Mouse (Mus musculus) cerebellum, adult 11-12 months (tissue): Measurements from ENCODE around the gene Gm20388.

Experiments
- DNase-seq: peaks from one replicate; pipeline ENCODE4 v3.0.0; 2022

The Gm20388 gene

DNA sequence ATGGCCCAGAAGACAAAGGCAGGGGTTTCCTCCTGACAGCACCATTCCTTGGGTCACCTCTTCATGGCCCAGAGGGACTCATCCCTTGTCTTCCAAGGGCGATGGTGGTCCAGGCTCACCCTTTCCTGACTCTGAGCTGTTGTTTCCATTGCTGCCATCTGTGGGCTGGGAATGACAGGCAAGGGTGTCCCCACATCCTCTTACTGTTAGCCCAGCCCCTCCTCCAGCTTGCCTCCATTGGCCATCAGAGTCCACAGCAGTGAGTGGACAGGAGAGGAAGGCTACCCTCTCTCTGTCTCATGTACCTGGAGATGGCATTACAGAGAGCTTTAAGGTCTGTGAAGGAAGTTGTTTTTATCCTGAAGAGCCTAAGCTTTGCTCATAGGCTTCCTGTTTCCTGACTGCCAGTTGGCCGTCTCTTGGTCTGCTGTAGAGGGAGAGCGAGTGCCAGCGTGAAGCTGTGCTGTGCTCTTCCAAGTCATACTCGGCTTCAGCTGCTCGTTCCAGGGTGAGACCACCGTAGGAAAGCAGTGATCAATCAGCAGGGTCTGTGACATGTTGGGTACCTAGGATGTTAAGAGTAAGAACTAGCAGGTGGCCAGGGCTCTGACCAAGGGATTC lies 4391.4 kb downstream of the Gm20388 start:
- DNase-seq = no peak

DNA sequence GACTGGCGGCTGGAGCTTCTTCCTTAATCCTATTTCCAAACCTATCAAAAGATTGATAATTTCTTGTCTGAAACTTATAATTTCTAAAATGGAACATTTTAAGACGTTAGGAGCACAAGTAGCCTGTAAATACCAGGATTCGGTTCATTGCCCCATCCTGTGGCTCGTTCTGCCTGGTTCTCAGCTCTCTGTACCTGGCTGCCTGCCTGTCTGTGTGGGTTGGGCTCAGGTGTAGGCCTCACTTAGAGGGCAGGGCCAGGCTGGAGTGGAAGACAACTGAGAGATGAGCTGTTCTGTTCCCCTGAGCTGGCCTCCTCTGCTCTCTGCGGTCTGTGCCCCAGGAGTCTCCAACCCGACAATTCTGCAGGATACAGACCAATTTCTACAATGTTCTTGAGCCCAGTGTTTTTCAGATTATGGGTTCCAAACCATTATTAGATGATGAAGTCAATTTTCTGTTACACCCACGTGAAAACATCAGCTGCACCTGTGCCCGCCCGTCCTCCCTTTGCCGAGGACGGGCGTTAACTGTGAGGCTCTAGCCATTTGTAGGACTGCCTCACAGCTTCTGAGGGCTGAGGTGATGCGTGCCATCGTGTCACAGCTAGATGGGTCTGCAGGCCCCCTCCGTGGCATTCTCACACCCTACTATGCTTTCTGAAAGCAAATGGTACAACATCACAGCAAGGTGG lies 4392.7 kb downstream of the Gm20388 start:
- DNase-seq = no peak

DNA sequence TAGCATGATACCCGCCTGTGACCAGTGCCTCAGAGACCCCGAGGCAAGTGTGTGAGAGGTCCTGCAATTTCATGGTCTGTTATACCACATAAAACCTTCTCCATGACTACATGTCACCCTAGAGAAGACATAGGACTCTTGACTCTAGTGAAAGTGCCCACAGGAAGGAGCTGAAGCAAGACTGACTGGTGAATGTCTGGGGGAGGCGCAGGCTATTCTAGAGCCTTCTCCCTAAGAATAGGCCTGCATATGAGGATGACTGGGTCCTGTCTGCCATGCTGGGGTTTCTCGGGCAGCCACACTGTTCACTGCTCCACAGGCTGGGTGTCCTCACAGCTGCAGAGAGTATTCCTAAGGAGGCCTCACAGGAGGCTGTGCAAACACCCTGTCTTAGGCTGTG lies 4393.5 kb downstream of the Gm20388 start:
- no peak for DNase-seq

DNA sequence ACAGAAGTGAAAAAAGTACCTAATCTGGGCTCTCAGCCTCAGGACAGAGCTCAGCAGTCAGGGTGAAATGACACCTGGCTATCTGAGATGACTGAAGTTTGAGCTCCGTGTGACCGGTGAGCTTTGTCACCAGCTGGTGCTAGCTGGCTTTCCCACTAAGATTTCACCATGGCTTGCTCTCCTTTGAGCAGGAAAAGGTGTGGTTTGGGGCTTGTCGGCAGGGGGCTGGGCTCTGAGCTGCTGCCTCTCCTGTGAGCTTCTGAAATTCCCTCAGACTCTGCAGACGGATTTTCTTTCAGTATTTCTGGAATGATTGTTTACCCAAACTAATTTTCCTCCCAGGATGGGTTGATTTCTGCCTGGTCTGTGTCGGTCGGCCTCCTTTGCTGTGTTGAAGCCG lies 4395.9 kb downstream of the Gm20388 start:
- DNase-seq = no peak

DNA sequence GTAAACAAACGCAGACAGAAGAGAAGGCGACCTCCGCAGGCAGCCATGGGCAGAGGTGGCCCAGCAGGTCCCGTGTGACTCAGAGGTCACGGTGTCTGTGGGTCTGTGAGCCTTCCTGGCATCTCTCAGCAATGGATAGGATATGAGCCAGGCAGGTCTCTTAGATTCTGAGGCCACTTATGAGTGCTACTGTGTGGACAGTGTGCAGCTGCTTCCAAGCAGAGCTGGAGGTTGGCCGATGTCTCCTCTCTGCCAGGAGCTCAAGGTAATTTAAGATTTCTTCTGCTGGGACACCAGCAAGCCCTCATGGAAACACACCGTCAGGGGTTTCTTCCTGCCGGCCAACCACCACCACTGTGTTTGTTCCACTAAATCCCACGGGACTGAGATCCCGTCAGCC lies 4397.1 kb downstream of the Gm20388 start:
- DNase-seq = no peak

DNA sequence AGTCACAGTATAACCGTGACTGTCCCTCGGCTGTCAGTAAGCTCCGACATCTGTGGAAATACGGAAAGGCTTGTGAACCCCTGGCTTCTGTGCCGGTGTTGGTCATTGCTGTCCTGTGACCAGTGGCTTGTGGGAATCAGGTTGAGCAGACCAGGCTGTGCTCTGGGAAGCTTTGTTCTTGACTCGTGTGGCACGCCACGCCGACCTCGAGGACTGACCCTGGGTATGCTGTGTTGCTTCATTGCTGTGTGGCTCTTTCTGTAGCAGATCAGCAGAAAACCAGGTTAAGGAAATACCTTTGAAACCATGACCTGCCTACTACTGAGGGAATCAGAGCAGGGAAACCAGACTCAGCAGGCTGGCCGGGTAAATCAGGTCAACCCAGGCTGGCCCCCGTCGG lies 4399.9 kb downstream of the Gm20388 start:
- DNase-seq = no peak

DNA sequence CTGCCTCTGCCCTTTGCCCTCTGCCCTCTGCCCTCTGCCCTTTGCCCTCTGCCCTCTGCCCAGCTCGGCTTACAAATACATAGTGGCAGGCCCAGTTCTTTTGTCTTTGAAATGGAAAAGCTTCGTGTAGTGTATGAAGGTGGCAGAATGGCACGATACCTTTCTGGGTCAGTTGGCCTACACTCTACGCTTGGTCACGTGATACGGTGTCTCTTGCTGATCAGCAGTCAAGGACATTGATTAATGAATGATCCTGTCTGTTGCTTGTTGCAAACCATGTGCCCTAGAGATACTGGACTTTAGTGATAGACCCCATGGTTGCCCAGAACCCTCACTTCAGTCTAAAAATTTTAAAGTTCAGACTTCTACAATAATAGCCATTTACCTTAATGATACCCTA lies 4400.5 kb downstream of the Gm20388 start:
- DNase-seq = no peak

DNA sequence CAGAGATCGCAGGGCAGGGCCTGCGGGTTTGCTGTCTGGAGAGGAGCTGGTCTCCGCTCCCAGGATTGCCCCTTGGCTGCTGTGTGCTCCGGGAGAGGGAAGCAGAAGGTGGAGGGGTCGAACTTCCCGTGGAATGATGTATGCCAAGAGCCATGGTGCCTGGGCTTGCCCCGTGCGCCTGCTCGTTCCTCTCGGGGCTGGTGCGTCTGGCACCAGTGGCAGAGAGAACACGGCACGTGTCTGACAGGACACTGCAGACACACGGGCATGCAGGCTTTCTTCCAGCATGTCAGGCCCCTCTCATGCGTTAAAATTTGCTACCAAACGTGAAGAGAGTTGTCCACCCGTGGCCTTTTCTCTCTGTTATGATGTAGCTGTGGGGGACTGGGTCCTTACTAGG lies 4401.1 kb downstream of the Gm20388 start:
- DNase-seq = no peak

DNA sequence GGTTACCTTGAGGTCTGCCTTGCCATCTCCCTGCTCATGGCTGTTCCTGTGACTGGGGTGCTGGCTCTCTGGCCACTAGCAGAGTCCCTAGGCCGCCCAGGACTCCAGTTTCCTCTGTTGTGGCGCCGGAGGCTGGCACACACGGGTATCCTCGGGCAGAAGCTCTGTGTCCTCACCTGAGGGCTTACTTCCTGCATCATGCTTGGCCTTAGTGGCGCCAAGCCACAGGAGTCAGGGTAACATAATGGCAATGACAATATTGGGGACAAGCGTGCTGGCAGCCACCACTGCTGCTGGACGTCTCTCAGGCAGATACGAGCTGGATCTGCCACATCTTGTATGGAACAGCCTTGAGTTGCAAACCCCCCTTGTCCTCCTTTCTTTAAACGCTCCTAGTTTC lies 4401.6 kb downstream of the Gm20388 start:
- peak; percentile 65 for DNase-seq

DNA sequence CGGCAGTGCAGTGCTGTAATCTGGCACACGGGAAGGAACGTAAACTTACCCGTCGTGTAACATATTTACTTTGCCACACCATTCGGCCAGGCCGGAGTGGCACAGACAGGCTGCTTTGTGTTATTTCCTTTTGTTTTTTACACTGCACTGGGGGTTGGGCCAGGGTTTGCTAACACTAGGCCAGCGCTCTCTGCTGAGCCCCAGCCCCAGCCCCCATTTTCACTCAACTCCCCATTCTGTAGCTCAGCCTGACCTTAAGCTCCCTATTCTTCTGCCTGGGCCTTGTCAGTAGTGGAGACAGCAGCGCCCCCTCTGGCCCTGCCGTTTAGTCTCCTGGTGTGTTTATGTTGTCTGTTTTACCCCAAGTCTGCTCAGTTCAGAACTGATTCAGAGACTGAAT lies 4404.2 kb downstream of the Gm20388 start:
- DNase-seq = no peak

DNA sequence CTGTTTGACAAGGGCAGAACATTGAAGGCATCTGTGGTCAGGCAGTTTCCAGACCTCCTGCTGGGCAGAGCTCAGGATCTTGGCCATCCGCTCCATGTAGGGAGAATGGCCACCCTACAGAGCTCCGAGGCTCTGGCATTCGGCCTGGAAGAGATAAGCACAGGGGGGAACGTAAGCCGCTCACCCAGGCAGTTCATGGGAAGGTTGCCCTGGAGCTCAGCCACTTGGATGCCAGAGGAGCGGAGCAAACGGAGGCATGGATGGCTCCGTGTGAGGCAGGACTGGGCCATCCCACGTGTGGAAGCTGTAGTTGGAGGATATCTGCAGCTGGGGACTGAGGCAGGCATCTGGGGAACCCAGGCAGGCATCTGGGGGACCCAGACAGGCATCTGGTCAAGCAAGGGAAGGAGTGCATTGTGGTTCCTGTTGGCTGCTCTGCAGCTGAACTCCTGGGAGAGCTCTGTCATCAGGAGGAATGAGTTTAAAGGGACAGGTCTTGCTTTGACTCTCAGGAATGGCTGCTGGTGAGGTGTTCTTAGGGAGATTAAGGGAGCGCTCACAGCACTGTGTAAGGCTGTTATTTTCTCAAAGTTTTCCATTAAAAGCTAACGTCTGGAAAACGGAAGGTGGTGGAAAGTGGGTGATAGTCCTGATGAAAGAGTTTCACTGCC lies 4406.0 kb downstream of the Gm20388 start:
- peak; percentile 94 for DNase-seq

DNA sequence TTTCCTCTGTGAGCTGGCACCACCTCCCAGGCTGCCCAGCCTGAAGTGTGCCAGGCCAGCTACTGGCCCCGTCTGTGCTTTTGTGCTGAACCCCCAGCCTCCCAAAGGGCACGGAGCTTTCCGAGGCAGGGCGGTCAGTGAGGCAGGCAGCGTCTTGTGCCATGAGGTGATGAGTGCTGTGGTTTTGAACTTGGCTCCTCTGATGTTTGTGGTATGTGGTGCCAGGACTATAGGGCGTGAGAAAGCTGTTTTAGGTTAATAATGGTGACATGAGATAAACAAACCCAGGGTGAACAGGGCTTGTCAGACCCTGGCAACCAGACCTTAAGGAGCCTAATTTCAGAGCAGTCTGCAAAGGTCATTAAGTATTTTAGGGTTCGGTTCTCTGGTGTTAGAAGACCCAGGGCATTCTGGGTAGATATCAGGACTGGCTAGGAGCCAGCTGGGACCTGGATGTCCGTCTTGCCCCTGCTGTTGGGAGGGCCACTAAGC lies 4406.6 kb downstream of the Gm20388 start:
- peak; percentile 59 for DNase-seq

DNA sequence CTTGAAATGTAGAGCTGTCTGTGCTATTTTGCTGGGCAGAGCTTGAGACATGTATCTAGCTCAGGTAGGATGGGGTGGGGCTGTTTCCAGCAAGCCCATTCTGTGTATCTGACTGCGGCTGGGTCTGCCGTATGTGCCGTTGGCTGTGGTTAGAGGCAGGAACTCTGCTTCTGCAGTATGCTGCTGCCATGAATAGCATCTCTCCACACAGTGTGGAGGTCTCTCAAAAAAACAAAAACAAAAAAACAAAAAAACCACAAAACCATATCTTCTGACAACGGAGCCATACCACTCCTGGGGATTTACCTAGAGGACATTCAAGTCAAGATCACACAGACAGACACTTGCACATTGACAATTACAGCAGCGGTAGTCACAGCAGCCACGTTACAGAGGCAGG lies 4407.2 kb downstream of the Gm20388 start:
- DNase-seq = no peak

DNA sequence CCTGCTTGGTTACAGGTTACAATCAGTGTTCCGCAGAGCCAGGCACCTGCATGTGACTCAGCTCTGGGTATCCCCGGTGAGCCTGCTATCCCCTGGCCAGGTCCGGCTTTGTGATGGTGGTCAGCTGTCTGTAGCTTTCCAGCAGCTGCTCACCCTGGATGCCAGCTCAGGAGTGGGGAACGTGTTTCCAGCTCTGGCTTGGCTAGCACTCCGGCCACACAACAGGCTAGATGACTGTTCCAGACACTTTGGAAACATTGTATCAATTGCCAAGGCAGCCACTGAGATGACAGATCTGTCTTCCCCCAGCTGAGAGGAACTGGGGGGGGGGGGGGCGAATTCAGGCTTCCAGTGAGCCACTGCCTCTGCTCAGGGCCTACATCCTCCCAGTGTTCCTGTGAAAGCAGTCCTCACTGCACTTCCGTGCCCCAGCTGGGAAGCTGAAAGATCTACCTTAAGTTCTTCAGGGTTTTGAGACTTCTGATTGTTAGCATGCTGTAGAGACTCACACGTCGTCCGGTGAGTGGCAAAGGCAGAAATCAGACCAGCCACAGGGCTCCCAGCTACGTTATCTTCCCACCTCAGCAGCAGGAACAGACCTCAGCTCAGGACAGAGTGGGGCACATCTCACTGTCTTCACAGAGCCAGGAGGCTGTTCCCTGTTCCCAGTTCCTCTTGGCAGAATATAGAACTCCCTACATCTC lies 4408.1 kb downstream of the Gm20388 start:
- peak; percentile 52 for DNase-seq

DNA sequence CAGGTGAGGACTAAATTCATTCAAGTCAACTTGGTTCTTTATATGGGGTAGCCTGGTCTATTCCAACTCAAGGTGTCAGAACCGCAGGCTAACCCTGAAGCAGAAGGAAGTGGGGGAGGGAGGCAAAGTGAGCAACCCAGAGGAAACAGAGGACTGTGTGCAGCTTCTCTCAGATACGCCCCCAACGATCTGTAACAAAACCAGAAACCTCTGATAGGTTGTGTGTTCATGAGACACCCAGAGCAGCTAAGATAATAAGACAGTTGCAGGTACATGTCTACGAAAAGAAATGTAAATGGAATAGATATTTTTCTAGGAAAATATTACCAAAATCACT lies 4408.6 kb downstream of the Gm20388 start:
- DNase-seq = no peak

DNA sequence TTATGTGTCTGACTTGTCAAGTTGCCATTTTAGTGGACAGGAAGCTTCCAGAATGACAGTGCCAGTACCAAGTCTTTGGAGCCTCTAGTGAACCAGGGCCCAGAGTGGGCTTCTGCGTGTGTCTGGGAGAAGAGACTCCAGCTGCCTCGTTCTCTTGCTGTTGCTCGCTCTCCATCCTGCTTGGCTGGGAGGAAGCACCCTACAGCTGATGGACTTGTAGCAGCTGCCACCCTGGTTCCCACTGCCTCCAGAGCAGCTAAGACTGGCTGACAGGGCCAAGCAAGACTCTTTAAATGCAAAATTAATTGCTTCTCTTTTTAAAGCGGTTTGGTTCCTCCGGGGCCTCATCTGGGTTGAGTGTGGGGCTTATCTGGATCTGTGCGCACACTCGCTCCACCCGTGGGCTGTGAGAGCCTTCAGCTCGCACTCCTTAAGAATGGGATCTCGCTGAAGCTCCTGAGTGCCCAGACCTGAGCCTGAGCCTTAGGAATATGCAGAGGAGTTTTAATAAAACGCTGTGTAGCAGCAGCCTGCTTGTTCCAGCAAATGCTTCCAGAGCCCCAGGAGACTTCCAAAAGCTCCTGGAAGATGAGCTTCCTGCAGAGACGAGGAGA lies 4410.7 kb downstream of the Gm20388 start:
- DNase-seq = no peak

DNA sequence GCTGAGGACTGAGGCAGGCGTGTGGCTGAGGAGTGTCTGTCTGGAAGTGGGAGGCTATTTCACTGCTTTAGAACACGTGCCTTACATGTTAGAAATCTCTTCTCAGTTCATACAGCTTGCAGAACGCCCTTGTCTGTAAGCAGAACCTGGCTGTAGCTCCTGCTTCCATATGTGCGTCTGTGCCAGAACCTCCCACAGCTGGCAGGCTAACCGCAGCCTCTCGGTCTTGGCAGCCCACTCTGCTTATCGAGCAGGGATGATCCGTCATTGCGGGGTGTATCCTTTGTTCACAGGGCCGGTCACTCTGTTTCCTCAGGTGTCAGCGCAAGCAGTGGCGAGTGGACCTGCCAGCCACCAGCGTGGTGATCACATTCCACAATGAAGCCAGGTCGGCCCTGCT lies 4412.7 kb downstream of the Gm20388 start:
- no peak for DNase-seq

DNA sequence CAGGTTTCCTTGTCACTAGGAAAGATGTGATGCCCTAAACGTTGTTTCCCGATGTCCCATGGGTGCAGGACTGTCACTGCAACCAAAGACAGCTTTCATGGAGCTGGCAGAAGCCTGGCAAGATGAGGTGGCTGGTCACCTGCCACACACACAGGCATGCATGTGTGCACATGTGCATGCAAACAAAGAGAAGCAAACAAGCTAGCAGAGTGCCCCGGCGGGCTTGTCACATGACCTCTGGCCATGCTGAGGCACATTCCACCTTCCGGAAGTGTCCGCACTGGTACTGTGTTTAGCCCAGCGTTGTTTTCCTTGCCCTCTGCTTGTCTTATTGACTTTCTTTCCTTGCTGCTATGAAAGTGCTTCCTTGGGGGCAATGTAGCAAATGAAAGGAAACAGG lies 4417.6 kb downstream of the Gm20388 start:
- DNase-seq = no peak

DNA sequence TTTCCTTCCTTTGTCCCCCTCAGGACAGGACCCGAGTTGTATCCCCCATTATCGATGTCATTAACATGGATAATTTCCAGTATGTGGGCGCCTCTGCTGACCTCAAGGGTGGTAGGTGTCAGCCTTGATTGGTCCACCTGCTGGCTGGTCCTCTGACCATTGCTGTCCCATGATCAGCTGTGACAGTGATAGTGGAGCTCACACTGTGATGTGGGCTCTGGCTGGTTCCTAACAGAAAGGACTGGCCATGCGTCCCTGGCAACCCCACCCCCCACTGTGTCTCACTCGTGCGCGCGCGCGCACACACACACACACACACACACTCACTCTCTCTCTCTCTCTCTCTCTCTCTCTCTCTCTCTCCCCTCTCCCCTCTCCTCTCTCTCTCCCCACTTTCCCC lies 4419.0 kb downstream of the Gm20388 start:
- no peak for DNase-seq

DNA sequence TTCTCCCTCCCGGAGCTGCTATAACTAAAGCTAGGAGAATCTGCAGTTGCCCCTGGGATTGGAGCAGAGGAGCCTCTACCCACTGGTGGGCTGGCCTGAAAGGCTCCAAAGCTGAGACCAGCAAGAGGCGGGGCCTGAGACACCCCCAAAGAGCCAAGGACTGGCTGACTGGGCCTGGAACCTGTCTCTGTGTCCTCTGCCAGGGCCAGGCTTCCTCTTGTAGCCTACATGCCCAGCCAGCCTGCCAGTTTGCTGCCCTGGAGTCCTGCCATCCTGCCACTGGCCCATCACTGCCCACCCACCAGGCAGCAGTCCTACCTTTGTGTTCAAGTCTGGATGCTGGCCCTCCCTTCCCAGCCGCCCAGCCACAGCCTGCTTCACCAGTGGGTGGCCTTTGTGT lies 4419.8 kb downstream of the Gm20388 start:
- DNase-seq = peak; percentile 78

DNA sequence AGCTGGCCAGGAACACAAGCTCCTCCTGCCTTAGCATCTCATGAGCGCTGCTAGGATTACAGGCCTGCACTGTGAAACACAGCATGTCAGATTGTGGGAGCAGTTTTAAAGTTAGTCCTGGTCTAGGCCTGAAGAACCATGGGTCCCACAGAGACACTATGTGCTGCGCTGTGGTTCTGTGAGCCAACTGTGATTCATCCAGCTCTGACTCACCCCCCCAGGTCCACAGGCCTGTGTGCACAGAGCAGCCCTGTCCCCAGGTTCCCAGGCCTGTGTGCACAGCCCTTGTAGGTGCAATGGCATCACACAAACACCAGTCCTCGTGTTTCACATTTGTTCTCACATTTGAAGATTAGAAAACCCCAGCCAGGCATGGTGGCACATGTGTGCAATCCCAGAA lies 4420.5 kb downstream of the Gm20388 start:
- DNase-seq = no peak

DNA sequence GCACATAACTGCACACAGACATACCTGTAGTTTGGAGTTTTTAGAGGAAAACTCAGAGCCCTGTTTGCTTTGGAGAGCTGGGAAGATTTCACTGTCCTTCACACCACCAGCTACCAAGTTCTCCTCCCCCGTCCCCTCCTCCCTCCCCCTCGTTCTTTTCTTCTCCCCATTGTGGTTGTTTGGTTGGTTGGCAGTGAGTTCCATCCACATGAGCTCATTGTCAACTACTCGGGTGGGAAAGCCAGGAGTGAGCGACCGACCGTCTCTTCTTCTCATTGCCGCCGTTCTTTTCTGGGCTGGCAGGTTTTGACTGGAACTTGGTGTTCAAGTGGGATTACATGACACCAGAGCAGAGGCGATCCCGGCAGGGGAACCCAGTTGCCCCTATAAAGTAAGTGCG lies 4421.1 kb downstream of the Gm20388 start:
- DNase-seq = no peak

DNA sequence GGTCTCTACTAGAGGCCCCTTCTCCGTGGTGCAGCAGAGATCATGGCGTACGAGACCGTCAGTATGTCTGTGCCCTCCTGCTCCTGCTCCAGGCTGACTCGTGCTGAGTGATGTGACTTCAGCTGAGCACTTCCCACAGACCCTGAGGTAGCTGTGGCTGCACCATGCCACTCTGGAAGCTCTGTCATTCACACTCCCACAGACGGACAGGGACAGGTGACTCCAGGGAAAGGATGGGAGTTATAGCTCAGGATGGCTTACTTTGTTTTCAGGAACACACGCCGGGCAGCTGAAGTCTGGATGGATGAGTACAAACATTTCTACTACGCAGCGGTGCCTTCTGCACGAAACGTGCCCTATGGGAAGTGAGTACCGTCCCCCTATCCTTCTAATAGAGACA lies 4425.7 kb downstream of the Gm20388 start:
- no peak for DNase-seq
